Mouse (Mus musculus): ENCODE measurements around the gene Josd2. TPM values are rescaled to one million over a fixed set of nuclear protein-coding genes. Genes with fewer than 3 reads are reported as not detected.

The Josd2 gene
- polyA plus RNA-seq, 1 experiment from 2014 or later: 63.1 TPM

DNA sequence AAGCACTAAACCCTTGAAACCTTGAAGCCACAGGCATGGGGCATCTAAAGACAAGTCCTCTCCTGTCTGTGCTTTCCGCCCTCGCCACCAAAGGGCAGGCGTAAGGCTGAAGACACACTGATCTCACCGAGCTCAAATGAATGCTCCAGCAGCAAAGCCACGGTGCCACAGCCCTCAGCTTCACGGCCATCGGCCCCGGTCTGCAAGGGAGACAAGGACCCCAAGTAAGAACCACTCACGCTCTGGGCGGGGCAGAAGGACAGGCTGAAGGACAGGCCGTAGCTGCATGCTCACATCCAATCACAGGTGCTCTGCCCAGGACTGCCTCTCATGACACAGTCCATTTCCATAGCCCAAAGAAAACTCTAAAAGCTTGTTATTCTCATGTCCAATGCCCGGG, 26.9 kb downstream of the Josd2 start:
- 0 out of 2 replicates have a peak overlapping the region, but pooled peaks have one; percentile 81 for H3K4me2 ChIP-seq (ENCODE audit: low read depth, low read length)
- WGBS (ENCODE audit: insufficient replicate concordance): 86% methylated on average over 12 of the region's 12 CpGs
- peaks cover 24% of the 10 kb centered on the region for H3K4me1 ChIP-seq (ENCODE audit: insufficient read depth)
- peaks cover 25% of the 10 kb centered on the region for H3K36me3 ChIP-seq (replicated peaks; ENCODE audit: insufficient read depth, low read length)
- TF ChIP-seq EP300 (IDR thresholded peaks at IDR 0.05; ENCODE audit: low read depth) (no peak), CTCF (IDR thresholded peaks at IDR 0.05; ENCODE audit: low read depth) (no peak)
- H3K4me3 ChIP-seq (ENCODE audit: low read depth, low read length): no peak overlapping the region
- H3K9me3 ChIP-seq (ENCODE audit: low read length): no peaks in the 10 kb centered on the region
- no peaks in the 10 kb centered on the region for H3K27me3 ChIP-seq (ENCODE audit: insufficient read depth, low read length)
- H3K27ac ChIP-seq (ENCODE audit: low read depth): no peak overlapping the region
- ATAC-seq (no peak), DNase-seq (peak; percentile 14)
- H3K9ac ChIP-seq (replicated peaks): no peak overlapping the region

DNA sequence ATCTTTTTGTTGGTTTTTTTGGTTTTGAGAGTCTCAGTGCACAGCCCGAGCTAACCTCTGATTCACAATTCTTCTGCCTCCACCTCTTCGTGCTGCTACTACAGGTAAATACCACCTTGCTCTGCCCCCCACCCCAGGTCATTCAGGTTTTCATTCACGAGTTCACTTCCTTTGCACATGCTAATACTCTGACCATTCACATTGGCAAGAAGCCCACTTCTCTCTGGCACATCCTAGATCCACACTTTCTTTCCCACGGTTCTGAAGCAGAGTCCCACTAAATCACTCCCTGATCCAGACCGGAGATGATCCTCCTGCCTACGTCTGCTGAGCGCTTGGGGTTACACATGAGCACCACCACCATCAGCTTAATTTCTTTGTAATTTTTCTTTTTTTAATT, 27.3 kb downstream of the Josd2 start:
- 80% methylated on average over 7 of the region's 7 CpGs for WGBS (ENCODE audit: insufficient replicate concordance)
- H3K36me3 ChIP-seq (replicated peaks; ENCODE audit: insufficient read depth, low read length): peaks cover 25% of the 10 kb centered on the region
- H3K4me2 ChIP-seq (ENCODE audit: low read depth, low read length): peak overlapping the region; percentile 81
- peak overlapping the region; percentile 70 for H3K9ac ChIP-seq (replicated peaks)
- TF ChIP-seq CTCF (IDR thresholded peaks at IDR 0.05; ENCODE audit: low read depth): no peak
- TF ChIP-seq EP300 (IDR thresholded peaks at IDR 0.05; ENCODE audit: low read depth): no peak
- no peaks in the 10 kb centered on the region for H3K9me3 ChIP-seq (ENCODE audit: low read length)
- peak overlapping the region; percentile 60 for H3K4me3 ChIP-seq (ENCODE audit: low read depth, low read length)
- peak; percentile 11 for DNase-seq
- no peak overlapping the region for H3K27ac ChIP-seq (ENCODE audit: low read depth)
- H3K4me1 ChIP-seq (ENCODE audit: insufficient read depth): peaks cover 24% of the 10 kb centered on the region
- no peak for ATAC-seq
- no peaks in the 10 kb centered on the region for H3K27me3 ChIP-seq (ENCODE audit: insufficient read depth, low read length)

- H3K27me3 ChIP-seq (ENCODE audit: insufficient read depth, low read length): no peaks in the 10 kb centered on the region
- H3K36me3 ChIP-seq (replicated peaks; ENCODE audit: insufficient read depth, low read length): peaks cover 17% of the 10 kb centered on the region
- TF ChIP-seq EP300 (IDR thresholded peaks at IDR 0.05; ENCODE audit: low read depth) (no peak; the same call in 1 of the 2 replicates), CTCF (IDR thresholded peaks at IDR 0.05; ENCODE audit: low read depth) (peak; percentile 21; the same call in 1 of the 2 replicates)
- peak within 1 kb of the TSS; percentile 95 for H3K27ac ChIP-seq (ENCODE audit: low read depth)
- ATAC-seq (peak; percentile 96), DNase-seq (peak; percentile 97)
- H3K4me1 ChIP-seq (ENCODE audit: insufficient read depth): peaks cover 24% of the 10 kb centered on the region
- H3K4me2 ChIP-seq (ENCODE audit: low read depth, low read length): peak within 1 kb of the TSS; percentile 81
- WGBS (ENCODE audit: insufficient replicate concordance): under 1% methylated on average over 58 of the region's 58 CpGs
- peak within 1 kb of the TSS; percentile 60 for H3K4me3 ChIP-seq (ENCODE audit: low read depth, low read length)
- no peaks in the 10 kb centered on the region for H3K9me3 ChIP-seq (ENCODE audit: low read length)
- H3K9ac ChIP-seq (replicated peaks): peak within 1 kb of the TSS; percentile 70
These were observed 28.4 kb downstream of the Josd2 start, which contains the start of the genes Emc10 and Fam71e1 for GRCm38 (mm10) chr7:44495992-44496770. Gene Emc10, minus strand, starts transcription at chr7:44496529. Gene Fam71e1, plus strand, starts transcription at chr7:44496581.

GRCm38 (mm10) chr7:44496771-44497109, 29.0 kb downstream of the Josd2 start:
- WGBS (ENCODE audit: insufficient replicate concordance): 1% methylated on average over 24 of the region's 26 CpGs
- peak overlapping the region; percentile 70 for H3K9ac ChIP-seq (replicated peaks)
- peak overlapping the region; percentile 81 for H3K4me2 ChIP-seq (ENCODE audit: low read depth, low read length)
- ATAC-seq (peak; percentile 56), DNase-seq (no peak)
- peaks cover 12% of the 10 kb centered on the region for H3K36me3 ChIP-seq (replicated peaks; ENCODE audit: insufficient read depth, low read length)
- peak overlapping the region; percentile 95 for H3K27ac ChIP-seq (ENCODE audit: low read depth)
- H3K9me3 ChIP-seq (ENCODE audit: low read length): no peaks in the 10 kb centered on the region
- H3K4me3 ChIP-seq (ENCODE audit: low read depth, low read length): peak overlapping the region; percentile 60
- no peaks in the 10 kb centered on the region for H3K27me3 ChIP-seq (ENCODE audit: insufficient read depth, low read length)
- TF ChIP-seq CTCF (IDR thresholded peaks at IDR 0.05; ENCODE audit: low read depth) (peak; percentile 46), EP300 (IDR thresholded peaks at IDR 0.05; ENCODE audit: low read depth) (no peak)
- H3K4me1 ChIP-seq (ENCODE audit: insufficient read depth): peaks cover 24% of the 10 kb centered on the region

GRCm38 (mm10) chr7:44497361-44498055, 29.7 kb downstream of the Josd2 start:
- H3K36me3 ChIP-seq (replicated peaks; ENCODE audit: insufficient read depth, low read length): peaks cover 4% of the 10 kb centered on the region
- TF ChIP-seq EP300 (IDR thresholded peaks at IDR 0.05; ENCODE audit: low read depth) (no peak), CTCF (IDR thresholded peaks at IDR 0.05; ENCODE audit: low read depth) (no peak)
- peak overlapping the region; percentile 95 for H3K27ac ChIP-seq (ENCODE audit: low read depth)
- H3K4me2 ChIP-seq (ENCODE audit: low read depth, low read length): peak overlapping the region; percentile 81
- DNase-seq (peak; percentile 51), ATAC-seq (no peak)
- H3K9ac ChIP-seq (replicated peaks): no peak overlapping the region
- H3K9me3 ChIP-seq (ENCODE audit: low read length): no peaks in the 10 kb centered on the region
- peaks cover 24% of the 10 kb centered on the region for H3K4me1 ChIP-seq (ENCODE audit: insufficient read depth)
- no peaks in the 10 kb centered on the region for H3K27me3 ChIP-seq (ENCODE audit: insufficient read depth, low read length)
- 68% methylated on average over 10 of the region's 10 CpGs for WGBS (ENCODE audit: insufficient replicate concordance)
- peak overlapping the region; percentile 60; the same call in 1 of the 2 replicates for H3K4me3 ChIP-seq (ENCODE audit: low read depth, low read length)

GRCm38 (mm10) chr7:44498922-44499321, 31.1 kb downstream of the Josd2 start:
- DNase-seq (no peak), ATAC-seq (no peak)
- H3K27ac ChIP-seq (ENCODE audit: low read depth): 0 out of 2 replicates have a peak overlapping the region, but pooled peaks have one; percentile 11
- H3K4me2 ChIP-seq (ENCODE audit: low read depth, low read length): no peak overlapping the region
- H3K4me1 ChIP-seq (ENCODE audit: insufficient read depth): peaks cover 24% of the 10 kb centered on the region
- H3K36me3 ChIP-seq (replicated peaks; ENCODE audit: insufficient read depth, low read length): no peaks in the 10 kb centered on the region
- WGBS (ENCODE audit: insufficient replicate concordance): 33% methylated on average over 1 of the region's 1 CpGs
- H3K9ac ChIP-seq (replicated peaks): no peak overlapping the region
- H3K27me3 ChIP-seq (ENCODE audit: insufficient read depth, low read length): no peaks in the 10 kb centered on the region
- H3K4me3 ChIP-seq (ENCODE audit: low read depth, low read length): no peak overlapping the region
- TF ChIP-seq CTCF (IDR thresholded peaks at IDR 0.05; ENCODE audit: low read depth): no peak
- TF ChIP-seq EP300 (IDR thresholded peaks at IDR 0.05; ENCODE audit: low read depth): no peak
- H3K9me3 ChIP-seq (ENCODE audit: low read length): no peaks in the 10 kb centered on the region
